Mouse (Mus musculus) adrenal gland, postnatal 25 days (tissue): ENCODE results near the gene Mef2d. TPM values are rescaled to one million over a fixed set of nuclear protein-coding genes. Genes with fewer than 3 reads are reported as not detected.

Experiments
- DNase-seq: peaks from one replicate; pipeline ENCODE4 v3.0.0; 2021; ENCODE audit warnings: mixed read lengths
- total RNA-seq: library from RNA; stranded (reverse); gene quantifications from 2 replicates; pipeline ENCODE4 v1.2.3, GENCODE M21; 2021

The Mef2d gene
- total RNA-seq, 1 experiment from 2014 or later = 104 TPM

GRCm38 (mm10) chr3:88181374-88181773 lies 39.2 kb downstream of the Mef2d start:
- no peak for DNase-seq

- DNase-seq = no peak
Observed at GRCm38 (mm10) chr3:88186424-88186823, 44.3 kb downstream of the Mef2d start.

GRCm38 (mm10) chr3:88191146-88191545 lies 49.0 kb downstream of the Mef2d start:
- DNase-seq = no peak

- DNase-seq = no peak
Observed at GRCm38 (mm10) chr3:88191820-88192616, 49.8 kb downstream of the Mef2d start.

GRCm38 (mm10) chr3:88197741-88198504 lies 55.8 kb downstream of the Mef2d start:
- no peak for DNase-seq

GRCm38 (mm10) chr3:88198505-88199020 lies 56.4 kb downstream of the Mef2d start:
- DNase-seq = no peak

GRCm38 (mm10) chr3:88199541-88200110 lies 57.5 kb downstream of the Mef2d start:
- DNase-seq = no peak

- DNase-seq = no peak
Observed at GRCm38 (mm10) chr3:88200161-88200971, 58.2 kb downstream of the Mef2d start.

- no peak for DNase-seq
Observed at GRCm38 (mm10) chr3:88200972-88201330, 58.8 kb downstream of the Mef2d start.

- no peak for DNase-seq
Observed at GRCm38 (mm10) chr3:88201640-88202039, 59.5 kb downstream of the Mef2d start.

GRCm38 (mm10) chr3:88202986-88203385 lies 60.8 kb downstream of the Mef2d start:
- DNase-seq = no peak

- DNase-seq = no peak
Observed at GRCm38 (mm10) chr3:88203456-88203855, 61.3 kb downstream of the Mef2d start.

- DNase-seq = no peak
Observed at GRCm38 (mm10) chr3:88203999-88204700, 62.0 kb downstream of the Mef2d start.

GRCm38 (mm10) chr3:88204751-88205150 lies 62.6 kb downstream of the Mef2d start:
- no peak for DNase-seq

- DNase-seq = no peak
Observed at GRCm38 (mm10) chr3:88205176-88205562, 63.0 kb downstream of the Mef2d start.

- DNase-seq = no peak
Observed at GRCm38 (mm10) chr3:88205563-88206491, 63.7 kb downstream of the Mef2d start.

GRCm38 (mm10) chr3:88206500-88206899 lies 64.3 kb downstream of the Mef2d start:
- DNase-seq = no peak

- no peak for DNase-seq
Observed at GRCm38 (mm10) chr3:88206901-88207371, 64.8 kb downstream of the Mef2d start.

- DNase-seq = no peak
Observed at GRCm38 (mm10) chr3:88207451-88208100, 65.4 kb downstream of the Mef2d start.
